Mouse (Mus musculus): ENCODE data around the gene Rnf157.

Rnf157 gene

DNA sequence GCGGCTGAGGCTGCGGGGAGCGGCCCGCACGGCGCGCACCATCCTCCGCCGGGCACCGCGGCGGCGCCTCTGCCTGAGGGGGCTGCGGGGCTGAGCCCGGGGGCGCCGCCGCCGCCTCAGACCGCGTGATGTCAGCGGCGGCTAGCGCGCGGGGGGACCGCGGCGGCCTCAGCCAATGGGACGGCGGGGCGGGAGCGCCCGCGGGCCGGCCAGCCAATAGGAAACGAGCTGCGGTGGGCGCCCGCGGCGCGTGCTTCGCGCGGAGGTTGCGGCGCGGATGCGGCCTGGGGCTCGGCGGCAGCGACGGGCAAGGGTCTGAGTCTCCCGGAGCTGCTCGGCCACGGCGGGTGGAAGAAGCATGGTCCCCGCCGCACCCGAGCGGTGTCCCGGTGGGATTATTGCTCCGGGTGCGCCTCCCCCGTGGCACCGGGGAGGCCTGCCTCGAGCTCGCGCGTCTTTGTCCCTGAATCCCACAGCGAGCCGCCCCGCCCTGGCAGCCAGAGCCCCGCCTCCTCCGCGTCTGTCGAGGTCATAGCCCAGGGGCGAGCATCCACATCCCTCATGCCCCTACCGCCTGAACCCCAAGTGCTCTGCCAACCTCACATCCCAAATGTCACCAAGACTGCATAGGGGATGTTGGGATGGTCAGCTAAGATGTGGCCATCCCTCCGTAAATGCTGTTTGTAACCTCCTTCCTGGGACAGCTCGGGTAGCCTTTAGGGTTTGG, at the start of gene Rnf157:
Gene Rnf157, minus strand, starts transcription at position 129 of the 727 bp plus-strand sequence.
- no peak for DNase-seq (ENCODE audit: low read depth, low spot score)

GRCm38 (mm10) chr11:116459786-116460185, 47.0 kb upstream of the Rnf157 start:
- no peak for DNase-seq (ENCODE audit: low read depth, low spot score)

DNA sequence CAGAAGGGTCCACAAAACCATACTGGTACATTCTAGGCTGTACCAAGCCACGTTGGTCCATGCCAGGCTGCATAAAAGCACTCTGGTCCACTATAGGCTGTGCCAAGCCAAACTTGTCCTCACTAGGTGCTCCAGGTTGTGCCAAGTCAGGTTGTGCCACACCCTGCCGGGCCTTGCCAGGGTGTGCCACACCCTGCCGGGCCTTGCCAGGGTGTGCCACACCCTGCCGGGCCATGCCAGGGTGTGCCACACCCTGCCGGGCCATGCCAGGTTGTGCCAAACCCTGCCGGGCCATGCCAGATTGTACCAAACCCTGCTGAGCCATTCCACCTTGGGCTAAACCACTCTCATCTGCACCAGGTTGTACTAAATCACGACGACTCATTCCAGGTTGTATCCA, 43.4 kb upstream of the Rnf157 start:
- DNase-seq (ENCODE audit: low read depth, low spot score) = no peak

- DNase-seq (ENCODE audit: low read depth, low spot score) = no peak
Measured at GRCm38 (mm10) chr11:116453889-116454288, 41.1 kb upstream of the Rnf157 start.

GRCm38 (mm10) chr11:116449341-116449740, 36.5 kb upstream of the Rnf157 start:
- no peak for DNase-seq (ENCODE audit: low read depth, low spot score)

DNA sequence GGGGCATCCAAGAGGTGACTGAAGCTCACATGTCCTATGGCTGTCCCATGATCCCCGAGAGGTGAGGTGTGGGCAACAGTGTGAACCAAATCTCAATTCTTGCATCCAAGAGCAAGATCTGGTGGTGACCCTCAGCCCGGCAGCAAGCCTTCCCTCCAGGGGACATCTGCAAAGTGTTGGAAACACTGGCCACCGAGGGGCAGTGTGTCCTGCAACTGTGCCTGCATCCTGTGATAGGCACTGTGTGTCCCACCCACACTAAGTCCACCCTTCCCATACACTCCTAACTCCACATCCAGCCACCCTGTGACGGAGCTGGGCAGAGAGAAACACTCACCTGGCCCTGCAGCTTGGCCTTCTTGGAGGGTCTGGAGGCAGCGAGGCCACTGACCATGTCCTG, 35.0 kb upstream of the Rnf157 start:
- no peak for DNase-seq (ENCODE audit: low read depth, low spot score)

DNA sequence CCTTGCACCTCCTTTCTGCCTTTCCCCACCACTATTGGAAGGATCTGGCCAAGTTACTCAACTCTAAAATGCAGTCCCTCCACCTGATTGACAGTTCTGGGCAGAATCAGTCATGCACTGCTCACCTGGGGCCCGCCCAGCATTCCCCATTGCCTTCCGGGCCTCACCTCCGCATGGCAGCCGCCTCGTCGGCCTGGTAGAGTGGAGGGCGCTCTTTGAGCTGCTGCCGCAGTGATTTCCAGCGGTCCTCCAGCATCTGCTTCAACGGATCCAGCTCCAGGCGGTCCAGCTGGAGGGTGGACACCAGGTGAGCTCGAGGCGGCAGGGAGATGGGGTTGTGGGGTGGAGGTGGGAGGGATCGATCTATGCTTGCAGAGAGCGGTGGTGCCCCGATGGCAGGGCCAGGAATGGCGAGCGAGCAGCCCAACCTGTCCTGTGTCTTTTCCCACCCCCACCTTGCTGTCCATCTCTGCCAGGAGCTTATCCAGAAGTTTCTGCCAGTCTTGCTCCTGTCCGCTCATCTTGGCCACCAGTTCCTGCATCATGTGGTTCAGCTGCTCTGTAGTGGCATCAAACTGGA, 33.6 kb upstream of the Rnf157 start:
- DNase-seq (ENCODE audit: low read depth, low spot score) = no peak

DNA sequence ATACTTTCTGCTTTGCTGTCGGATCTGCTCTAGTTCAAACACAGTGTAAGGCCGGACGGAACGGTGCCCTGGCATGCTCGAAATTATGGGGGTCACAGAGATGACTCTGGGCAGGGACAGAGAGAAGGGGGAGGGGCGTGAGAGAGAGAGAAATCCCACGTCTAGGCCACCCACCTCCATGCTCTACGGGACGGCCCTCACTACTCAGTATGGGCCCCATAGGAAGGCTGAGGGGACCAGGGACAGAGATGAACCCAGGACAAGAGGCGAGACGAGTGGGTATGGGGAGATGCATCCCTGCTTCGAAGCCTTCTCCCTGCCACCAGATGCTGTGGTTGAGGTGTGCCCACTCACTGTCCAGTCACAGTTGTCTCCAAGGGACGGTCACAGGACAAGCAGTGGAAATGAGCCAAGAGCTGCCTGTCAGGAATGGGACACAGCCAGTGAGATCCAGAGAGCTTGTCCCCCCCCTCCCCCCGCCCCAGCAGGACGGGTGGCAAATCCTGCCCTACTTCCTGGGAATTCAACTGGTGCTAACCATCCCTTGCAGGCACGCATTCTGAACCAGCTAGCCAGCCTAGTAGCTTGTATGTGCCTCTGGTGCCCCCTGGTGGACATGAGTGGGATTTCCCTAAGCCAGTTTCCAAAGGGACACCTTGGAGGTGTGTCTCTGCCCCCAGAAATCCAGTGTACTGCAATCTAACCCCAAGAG, 32.9 kb upstream of the Rnf157 start:
- DNase-seq (ENCODE audit: low read depth, low spot score) = peak; percentile 88

GRCm38 (mm10) chr11:116443935-116444334, 31.1 kb upstream of the Rnf157 start:
- no peak for DNase-seq (ENCODE audit: low read depth, low spot score)

DNA sequence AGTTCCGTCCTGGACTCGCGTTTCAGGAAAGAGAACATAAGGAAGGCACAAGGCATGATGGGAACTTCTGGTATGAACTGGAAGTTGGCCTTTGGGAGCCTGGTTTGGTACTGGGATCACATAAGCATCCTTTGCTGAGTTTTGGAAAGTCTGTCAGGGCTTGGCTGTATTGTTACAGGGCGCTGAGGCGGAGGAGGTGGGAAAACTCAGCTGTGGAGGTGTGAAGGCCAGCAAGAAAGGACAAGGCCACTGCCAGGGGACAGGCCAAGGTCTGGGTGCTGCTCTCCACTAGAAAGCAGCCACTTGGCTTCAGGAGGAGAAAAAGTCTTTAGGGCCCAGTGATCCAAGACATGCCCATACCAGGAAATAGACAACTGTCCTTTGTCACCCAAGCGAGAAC, 30.5 kb upstream of the Rnf157 start:
- no peak for DNase-seq (ENCODE audit: low read depth, low spot score)

DNA sequence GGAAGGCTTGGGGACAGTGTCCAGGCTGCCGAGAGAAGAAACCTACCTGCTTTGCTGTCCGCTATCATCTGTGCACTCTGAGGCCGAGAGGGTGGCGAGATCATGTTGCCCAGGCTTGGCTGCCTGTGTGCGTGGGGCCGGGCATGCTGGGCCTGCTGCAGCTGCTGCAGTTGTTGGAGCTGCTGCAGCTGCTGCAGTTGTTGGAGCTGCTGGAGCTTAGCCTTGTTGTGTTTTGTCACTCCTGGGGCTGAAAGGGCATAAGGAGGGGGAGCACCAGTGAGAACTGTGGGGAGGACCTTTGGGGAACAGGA, 30.0 kb upstream of the Rnf157 start:
- no peak for DNase-seq (ENCODE audit: low read depth, low spot score)

- no peak for DNase-seq (ENCODE audit: low read depth, low spot score)
Measured at GRCm38 (mm10) chr11:116442129-116442866, 29.5 kb upstream of the Rnf157 start.

- DNase-seq (ENCODE audit: low read depth, low spot score) = no peak
Measured at GRCm38 (mm10) chr11:116440408-116441068, 27.7 kb upstream of the Rnf157 start.

GRCm38 (mm10) chr11:116439269-116440240, 26.7 kb upstream of the Rnf157 start:
- DNase-seq (ENCODE audit: low read depth, low spot score) = no peak

DNA sequence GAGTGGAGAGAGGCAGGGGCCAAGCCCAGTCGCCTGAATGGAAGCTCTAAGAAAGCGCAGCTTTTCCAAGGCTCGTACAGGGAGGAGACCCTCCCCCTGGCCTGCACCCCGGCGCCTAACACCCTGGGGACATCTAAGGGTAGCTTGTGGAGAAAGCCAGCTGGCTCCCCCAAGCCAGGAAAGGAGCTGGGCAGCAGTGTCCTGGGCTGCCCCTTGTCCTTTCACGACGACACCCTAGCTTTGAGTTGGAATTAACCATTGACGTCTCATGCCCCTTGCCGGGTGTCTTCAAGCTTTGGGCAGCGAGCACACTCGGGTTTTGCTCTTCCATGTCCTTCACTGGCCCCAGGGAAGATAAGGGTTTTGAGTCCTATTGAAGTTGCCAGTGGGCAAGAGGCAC, 24.7 kb upstream of the Rnf157 start:
- no peak for DNase-seq (ENCODE audit: low read depth, low spot score)

- no peak for DNase-seq (ENCODE audit: low read depth, low spot score)
Measured at GRCm38 (mm10) chr11:116436725-116437331, 24.0 kb upstream of the Rnf157 start.

GRCm38 (mm10) chr11:116435992-116436724, 23.3 kb upstream of the Rnf157 start:
- DNase-seq (ENCODE audit: low read depth, low spot score) = no peak

DNA sequence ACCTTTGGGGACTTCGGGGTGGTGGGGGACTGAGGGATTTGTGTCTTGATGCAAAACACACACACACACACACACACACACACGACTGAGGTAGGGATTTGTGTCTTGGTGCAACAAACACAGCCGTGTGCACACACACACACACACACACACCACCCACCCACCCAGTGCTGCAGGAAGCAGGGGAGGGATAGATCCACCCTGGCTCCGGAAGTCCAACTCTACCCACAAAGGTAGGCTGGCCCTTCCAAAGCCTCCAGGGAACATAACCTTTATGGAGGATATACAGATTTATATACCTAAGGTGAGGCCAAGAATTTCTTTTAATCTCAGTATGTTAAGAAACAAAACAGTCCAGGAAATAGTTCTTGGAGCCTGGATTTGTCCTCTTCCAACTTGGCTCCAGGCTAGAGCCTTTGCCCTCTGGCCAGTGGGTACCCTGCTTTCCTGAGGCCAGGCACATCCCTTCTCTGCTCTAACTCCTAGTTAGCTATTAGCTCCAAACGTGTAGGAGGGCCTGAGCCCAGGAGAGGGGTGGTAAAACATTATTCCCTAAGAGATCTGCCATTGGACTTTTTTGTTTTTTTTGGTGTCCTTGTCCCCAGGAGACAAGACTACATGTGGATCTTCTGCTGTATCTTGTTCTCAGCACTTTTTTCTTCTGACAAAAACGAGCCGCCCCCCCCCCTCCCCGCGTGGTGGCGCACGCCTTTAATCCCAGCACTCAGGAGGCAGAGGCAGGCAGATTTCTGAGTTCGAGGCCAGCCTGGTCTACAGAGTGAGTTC, 22.3 kb upstream of the Rnf157 start:
- DNase-seq (ENCODE audit: low read depth, low spot score) = no peak
